Mouse (Mus musculus): ENCODE measurements around the gene Ptgis. TPM values are rescaled to one million over a fixed set of nuclear protein-coding genes. Genes with fewer than 3 reads are reported as not detected.

Ptgis gene
- polyA plus RNA-seq, 1 experiment from 2014 or later: 4.4 TPM

DNA sequence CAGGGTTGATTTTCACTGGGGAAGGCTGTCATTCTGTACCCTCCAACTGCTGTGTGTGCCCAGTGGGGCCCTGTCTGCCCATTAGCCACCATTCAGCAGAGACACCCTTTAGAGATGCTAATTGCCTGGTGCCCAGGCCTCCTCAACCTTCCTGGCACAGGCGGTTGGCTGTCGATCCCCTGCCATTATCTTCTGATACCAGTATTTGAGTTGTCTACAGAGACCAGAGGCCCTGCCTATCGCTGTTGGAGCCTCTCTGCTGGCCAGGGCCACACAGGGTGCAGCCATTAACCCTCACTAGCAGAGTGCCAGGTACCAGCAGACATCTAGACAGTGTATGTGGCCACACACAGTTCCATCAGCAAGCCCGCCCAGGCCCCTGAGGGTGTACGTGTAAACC lies 81.6 kb downstream of the Ptgis start:
- Histone ChIP-seq H3K27ac (no peak overlapping the region; the same call in 1 of the 2 replicates), H3K4me2 (no peak overlapping the region), H3K9ac (no peak overlapping the region), H3K27me3 (no peaks in the 10 kb centered on the region), H3K4me3 (no peak overlapping the region), H3K9me3 (replicated peaks) (no peaks in the 10 kb centered on the region; the same call in 1 of the 2 replicates), H3K4me1 (peaks cover 35% of the 10 kb centered on the region), H3K36me3 (ENCODE audit: poor library complexity, severe bottlenecking) (no peaks in the 10 kb centered on the region)
- peak; percentile 81 for ATAC-seq
- WGBS: 44% methylated on average over 5 of the region's 5 CpGs

DNA sequence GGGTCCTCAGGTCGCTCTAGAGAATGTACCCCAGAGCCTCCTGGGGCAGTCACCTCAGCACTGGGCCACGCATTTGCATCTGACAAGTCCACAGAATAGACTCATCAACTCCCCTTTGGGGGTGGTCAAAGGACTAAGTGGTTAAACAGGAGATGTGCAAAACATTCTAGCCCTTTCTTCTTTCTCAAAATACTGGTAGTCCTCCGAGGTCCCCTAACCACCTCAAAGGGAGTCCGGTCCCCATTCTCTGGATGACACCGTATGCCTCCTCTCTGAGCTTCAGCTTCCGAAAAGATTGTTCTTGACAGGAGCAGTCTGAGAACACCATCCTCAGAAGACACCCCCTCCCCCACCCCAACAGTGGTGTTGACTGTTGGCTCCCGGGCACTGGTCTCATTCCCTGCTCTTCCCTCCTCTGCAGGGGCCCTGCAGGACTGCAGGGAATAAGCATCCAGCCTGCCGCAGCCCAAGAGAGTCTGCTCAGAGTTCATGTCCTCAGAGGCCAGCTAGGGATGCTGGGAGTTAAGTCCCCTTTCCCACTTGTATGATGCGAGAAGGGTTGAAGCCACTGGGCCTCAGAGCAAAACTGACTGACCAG lies 84.2 kb downstream of the Ptgis start:
- no peak for ATAC-seq
- Histone ChIP-seq H3K36me3 (ENCODE audit: poor library complexity, severe bottlenecking) (no peaks in the 10 kb centered on the region), H3K9me3 (replicated peaks) (peaks cover 2% of the 10 kb centered on the region; the same call in 1 of the 2 replicates), H3K4me1 (peaks cover 28% of the 10 kb centered on the region), H3K4me2 (no peak overlapping the region), H3K9ac (no peak overlapping the region), H3K4me3 (no peak overlapping the region), H3K27ac (no peak overlapping the region), H3K27me3 (no peaks in the 10 kb centered on the region)
- WGBS: 41% methylated on average over 9 of the region's 9 CpGs

DNA sequence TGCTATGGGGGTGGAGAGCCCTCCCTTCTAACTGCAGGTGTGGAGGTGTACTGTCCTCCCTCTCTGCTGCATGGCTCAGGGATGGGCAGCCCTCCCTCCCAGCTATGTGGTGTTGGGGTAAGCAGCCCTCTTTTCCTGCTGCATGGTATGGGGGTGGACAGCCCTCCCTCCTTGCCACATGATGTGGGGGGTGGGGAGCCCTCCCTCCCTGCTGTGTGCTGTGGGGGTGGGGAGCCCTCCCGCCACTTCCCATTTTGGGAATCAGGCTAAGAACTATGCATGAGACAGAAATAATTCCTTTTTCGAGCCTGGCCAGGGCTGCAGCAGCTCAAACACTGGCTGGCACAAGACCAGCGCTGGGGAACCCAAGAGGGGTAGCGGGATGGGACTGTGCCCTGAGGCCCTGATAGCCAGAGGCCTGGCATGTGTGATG lies 84.8 kb downstream of the Ptgis start:
- Histone ChIP-seq H3K27ac (no peak overlapping the region), H3K9me3 (replicated peaks) (peaks cover 9% of the 10 kb centered on the region; the same call in 1 of the 2 replicates), H3K4me3 (no peak overlapping the region), H3K9ac (0 out of 2 replicates have a peak overlapping the region, but pooled peaks have one; percentile 4), H3K4me1 (peaks cover 28% of the 10 kb centered on the region), H3K36me3 (ENCODE audit: poor library complexity, severe bottlenecking) (no peaks in the 10 kb centered on the region), H3K27me3 (no peaks in the 10 kb centered on the region), H3K4me2 (no peak overlapping the region)
- WGBS: 38% methylated on average over 4 of the region's 4 CpGs
- ATAC-seq: no peak

DNA sequence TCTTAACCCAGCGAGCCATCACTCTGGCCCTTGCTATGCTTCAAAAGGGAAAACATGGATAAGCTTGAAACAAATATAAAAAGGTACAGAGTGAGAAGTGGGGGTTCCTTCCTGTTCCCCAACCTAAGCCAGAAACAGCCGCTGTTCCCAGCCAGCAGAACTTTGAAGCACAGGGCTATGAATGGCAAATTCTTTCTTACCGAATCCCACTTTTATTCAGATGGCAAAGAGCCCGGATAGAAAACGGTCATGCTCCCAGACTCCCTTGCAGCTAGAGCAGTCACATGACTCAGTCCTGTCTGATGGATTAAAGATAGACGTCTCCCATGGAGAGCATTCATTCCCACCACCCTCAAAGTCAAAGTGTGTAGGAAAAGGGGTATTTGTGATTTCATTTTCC lies 89.5 kb downstream of the Ptgis start:
- Histone ChIP-seq H3K36me3 (ENCODE audit: poor library complexity, severe bottlenecking) (no peaks in the 10 kb centered on the region), H3K9me3 (replicated peaks) (peaks cover 10% of the 10 kb centered on the region; the same call in 1 of the 2 replicates), H3K9ac (no peak overlapping the region), H3K4me3 (no peak overlapping the region), H3K27ac (no peak overlapping the region), H3K27me3 (no peaks in the 10 kb centered on the region), H3K4me2 (no peak overlapping the region), H3K4me1 (peaks cover 15% of the 10 kb centered on the region)
- ATAC-seq: no peak
- 91% methylated on average over 6 of the region's 6 CpGs for WGBS

DNA sequence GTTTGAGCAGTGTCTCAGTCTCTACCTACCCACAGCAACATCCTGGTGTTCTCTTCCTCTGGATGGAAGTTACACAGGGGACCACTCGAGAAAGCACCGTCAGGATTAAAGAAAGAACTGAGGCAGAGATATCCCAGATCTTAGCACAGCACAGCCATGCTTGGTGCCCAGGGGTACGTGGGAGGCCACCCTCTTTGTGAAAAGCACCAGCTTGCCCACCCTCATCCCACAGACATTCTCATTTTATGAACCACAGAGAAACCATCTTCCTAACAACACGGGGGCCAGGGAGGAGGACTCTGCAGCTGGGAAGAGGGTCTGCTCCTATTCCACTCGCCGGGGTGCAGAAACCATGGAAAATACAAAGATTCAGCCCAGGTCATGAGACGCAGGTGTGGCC lies 90.3 kb downstream of the Ptgis start:
- no peaks in the 10 kb centered on the region for H3K36me3 ChIP-seq (ENCODE audit: poor library complexity, severe bottlenecking)
- no peaks in the 10 kb centered on the region for H3K27me3 ChIP-seq
- no peak overlapping the region for H3K4me2 ChIP-seq
- WGBS: 93% methylated on average over 7 of the region's 7 CpGs
- no peak for ATAC-seq
- H3K4me1 ChIP-seq: peaks cover 15% of the 10 kb centered on the region
- H3K27ac ChIP-seq: no peak overlapping the region
- H3K9ac ChIP-seq: no peak overlapping the region
- H3K9me3 ChIP-seq (replicated peaks): peaks cover 10% of the 10 kb centered on the region; the same call in 1 of the 2 replicates
- H3K4me3 ChIP-seq: no peak overlapping the region

DNA sequence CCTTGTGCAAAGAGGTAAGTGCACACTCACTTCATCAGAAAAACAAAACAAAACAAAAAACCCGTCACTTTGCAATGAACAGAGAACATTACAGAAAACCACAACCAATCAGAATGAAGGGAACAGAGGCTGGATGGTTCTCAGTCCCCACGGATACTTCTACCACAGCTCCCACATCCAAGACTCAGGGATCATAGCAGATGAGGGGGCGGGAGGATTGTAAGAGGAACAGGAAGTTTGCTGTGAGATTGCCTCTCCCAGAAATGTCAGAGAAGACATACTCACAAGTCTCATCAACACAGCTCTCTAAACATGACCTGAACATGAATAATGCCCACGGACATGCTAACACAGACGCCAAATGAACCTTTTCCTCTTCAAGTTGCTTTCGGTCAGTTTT lies 91.4 kb downstream of the Ptgis start:
- Histone ChIP-seq H3K27me3 (no peaks in the 10 kb centered on the region; the same call in 1 of the 2 replicates), H3K27ac (no peak overlapping the region), H3K4me1 (peaks cover 25% of the 10 kb centered on the region), H3K9ac (no peak overlapping the region), H3K4me2 (no peak overlapping the region), H3K9me3 (replicated peaks) (peaks cover 10% of the 10 kb centered on the region; the same call in 1 of the 2 replicates), H3K36me3 (ENCODE audit: poor library complexity, severe bottlenecking) (no peaks in the 10 kb centered on the region), H3K4me3 (no peak overlapping the region)
- WGBS: 93% methylated on average over 6 of the region's 6 CpGs
- ATAC-seq: no peak

DNA sequence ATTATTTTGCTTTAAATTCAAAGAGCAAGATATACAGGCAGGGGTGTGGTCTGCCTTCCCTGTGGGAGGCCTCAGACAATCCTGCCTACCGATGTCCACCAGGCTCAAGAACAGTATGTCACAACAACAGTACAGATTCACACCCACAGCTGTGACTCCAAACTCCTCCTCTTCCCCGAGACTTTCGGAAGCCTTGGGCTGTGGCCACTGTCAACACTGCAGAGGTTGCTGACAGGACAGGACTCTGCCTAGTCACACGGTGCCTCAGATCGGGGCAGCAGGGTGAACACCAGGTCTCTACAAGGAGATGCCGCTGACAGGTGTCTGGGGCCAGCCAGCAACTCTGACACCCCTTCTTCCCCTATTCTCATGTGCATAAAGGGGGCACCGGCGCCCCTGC lies 92.7 kb downstream of the Ptgis start:
- Histone ChIP-seq H3K4me3 (no peak overlapping the region), H3K4me2 (no peak overlapping the region), H3K27me3 (no peaks in the 10 kb centered on the region; the same call in 1 of the 2 replicates), H3K36me3 (ENCODE audit: poor library complexity, severe bottlenecking) (no peaks in the 10 kb centered on the region), H3K27ac (no peak overlapping the region), H3K9ac (no peak overlapping the region), H3K9me3 (replicated peaks) (peaks cover 10% of the 10 kb centered on the region; the same call in 1 of the 2 replicates), H3K4me1 (peaks cover 29% of the 10 kb centered on the region)
- ATAC-seq: no peak
- 88% methylated on average over 8 of the region's 8 CpGs for WGBS

DNA sequence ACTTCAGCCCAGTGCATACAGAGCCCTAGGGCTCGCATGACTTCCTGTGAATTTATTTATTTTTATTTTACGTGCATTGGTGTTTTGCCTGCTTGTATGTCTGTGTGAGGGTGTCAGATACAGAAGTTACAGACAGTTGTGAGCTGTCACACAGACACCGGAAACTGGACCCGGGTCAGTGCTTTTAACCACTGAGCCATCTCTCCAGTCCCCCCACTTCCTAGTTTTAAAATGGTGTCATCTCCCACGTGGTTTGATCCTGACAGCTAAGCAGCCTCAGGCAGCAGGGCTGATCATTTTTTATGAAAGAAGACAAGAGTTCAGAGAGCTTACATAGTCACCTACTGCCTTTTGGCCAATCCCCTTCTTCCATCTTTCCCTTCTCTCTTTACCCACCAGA lies 94.5 kb downstream of the Ptgis start:
- Histone ChIP-seq H3K9me3 (replicated peaks) (peaks cover 5% of the 10 kb centered on the region; the same call in 1 of the 2 replicates), H3K27ac (no peak overlapping the region), H3K27me3 (no peaks in the 10 kb centered on the region; the same call in 1 of the 2 replicates), H3K4me2 (no peak overlapping the region), H3K4me1 (peaks cover 29% of the 10 kb centered on the region), H3K9ac (no peak overlapping the region), H3K36me3 (ENCODE audit: poor library complexity, severe bottlenecking) (no peaks in the 10 kb centered on the region), H3K4me3 (no peak overlapping the region)
- ATAC-seq: no peak
- 72% methylated on average over 5 of the region's 5 CpGs for WGBS

DNA sequence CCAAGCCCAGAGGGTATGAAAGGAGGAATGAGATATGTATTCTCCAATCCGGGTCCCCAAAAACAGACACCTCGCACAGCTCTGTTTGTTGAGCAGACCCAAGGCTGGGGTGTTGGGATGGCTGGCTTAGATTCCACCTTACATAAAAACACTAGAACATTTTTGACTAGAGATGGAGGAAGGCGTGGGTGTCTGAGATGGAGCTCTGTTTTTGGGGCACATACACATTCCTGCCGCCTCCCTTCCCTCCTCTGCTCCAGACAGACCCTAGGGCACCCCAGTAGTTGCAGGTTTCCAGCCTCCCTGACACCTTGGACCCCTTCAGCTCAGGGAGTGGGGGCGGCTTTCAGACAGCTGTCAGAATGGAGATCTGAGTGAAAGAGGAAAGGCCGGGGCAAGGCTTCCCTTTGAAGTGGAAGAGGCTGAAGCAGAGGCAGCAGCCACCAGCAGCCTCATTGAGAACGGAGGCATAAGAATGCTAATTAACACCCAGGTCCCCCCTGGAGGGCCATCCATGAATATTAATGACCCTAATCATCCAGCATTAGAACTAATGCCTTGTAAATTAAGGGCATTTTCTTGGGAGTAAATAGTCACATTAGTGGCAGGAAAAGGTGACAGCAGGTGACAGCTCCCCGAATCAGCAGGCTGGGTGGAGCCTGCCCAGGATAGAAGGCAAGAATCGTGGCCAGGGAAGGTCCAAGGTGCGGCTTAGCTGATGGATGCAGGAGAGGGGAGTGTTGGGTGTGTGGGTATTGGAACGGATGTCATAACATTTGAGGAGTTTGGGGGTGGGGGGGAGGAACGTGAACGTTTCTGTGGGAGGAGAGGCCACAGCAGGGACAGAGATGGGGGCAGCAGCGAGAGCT lies 95.7 kb downstream of the Ptgis start:
- no peaks in the 10 kb centered on the region for H3K36me3 ChIP-seq (ENCODE audit: poor library complexity, severe bottlenecking)
- H3K9ac ChIP-seq: 0 out of 2 replicates have a peak overlapping the region, but pooled peaks have one; percentile 21
- no peaks in the 10 kb centered on the region; the same call in 1 of the 2 replicates for H3K27me3 ChIP-seq
- peak overlapping the region; percentile 7; the same call in 1 of the 2 replicates for H3K4me2 ChIP-seq
- ATAC-seq: peak; percentile 41; the same call in 1 of the 2 replicates
- 10% methylated on average over 14 of the region's 14 CpGs for WGBS
- peaks cover 29% of the 10 kb centered on the region for H3K4me1 ChIP-seq
- H3K9me3 ChIP-seq (replicated peaks): no peaks in the 10 kb centered on the region
- peak overlapping the region; percentile 72 for H3K27ac ChIP-seq
- no peak overlapping the region for H3K4me3 ChIP-seq

DNA sequence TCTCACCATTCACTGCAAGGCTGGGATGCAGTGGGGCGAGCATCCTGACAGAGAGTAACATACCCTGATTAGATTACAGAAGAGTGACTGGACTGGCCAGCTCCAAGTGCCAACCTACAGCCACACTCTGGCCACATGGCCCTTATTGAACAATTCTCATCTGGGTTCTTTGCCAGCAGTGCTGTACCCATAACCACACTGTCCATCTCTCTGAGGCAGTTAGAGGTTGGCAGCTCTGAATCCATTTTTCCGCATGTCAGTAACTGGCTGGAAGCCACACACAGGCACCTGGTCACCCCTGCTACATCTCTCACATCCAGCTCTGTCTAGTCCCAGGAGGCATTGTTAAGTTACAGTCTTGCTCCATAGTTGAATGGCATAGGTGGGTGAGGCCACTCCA lies 96.5 kb downstream of the Ptgis start:
- 0 out of 2 replicates have a peak overlapping the region, but pooled peaks have one; percentile 6 for H3K27ac ChIP-seq
- H3K4me3 ChIP-seq: no peak overlapping the region
- ATAC-seq: no peak
- no peaks in the 10 kb centered on the region for H3K9me3 ChIP-seq (replicated peaks)
- 80% methylated on average over 2 of the region's 2 CpGs for WGBS
- no peaks in the 10 kb centered on the region for H3K36me3 ChIP-seq (ENCODE audit: poor library complexity, severe bottlenecking)
- no peaks in the 10 kb centered on the region; the same call in 1 of the 2 replicates for H3K27me3 ChIP-seq
- peaks cover 29% of the 10 kb centered on the region for H3K4me1 ChIP-seq
- H3K4me2 ChIP-seq: no peak overlapping the region
- H3K9ac ChIP-seq: no peak overlapping the region

DNA sequence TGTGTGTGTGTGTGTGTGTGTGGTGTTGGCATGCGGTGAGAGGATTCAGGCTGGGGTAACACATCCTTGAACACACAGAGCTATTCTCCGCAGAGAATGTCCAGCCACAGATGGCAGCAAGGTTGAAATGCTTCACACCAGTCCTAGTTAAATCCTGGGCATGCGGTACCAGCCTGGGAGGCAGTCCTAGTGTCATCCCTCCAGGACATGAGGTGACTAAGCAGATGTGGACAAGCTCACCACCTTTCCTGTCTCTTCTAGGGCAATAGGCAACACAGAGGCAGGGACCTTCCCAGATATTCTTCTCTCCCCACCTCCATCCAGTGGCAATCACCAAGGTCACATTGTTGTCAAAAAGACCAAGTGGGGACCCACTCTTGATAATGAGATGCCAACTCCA lies 98.1 kb downstream of the Ptgis start:
- no peaks in the 10 kb centered on the region; the same call in 1 of the 2 replicates for H3K27me3 ChIP-seq
- no peak overlapping the region for H3K4me3 ChIP-seq
- no peak overlapping the region for H3K4me2 ChIP-seq
- no peak overlapping the region for H3K27ac ChIP-seq
- H3K9ac ChIP-seq: no peak overlapping the region
- H3K4me1 ChIP-seq: peaks cover 31% of the 10 kb centered on the region
- ATAC-seq: no peak
- no peaks in the 10 kb centered on the region for H3K9me3 ChIP-seq (replicated peaks)
- no peaks in the 10 kb centered on the region for H3K36me3 ChIP-seq (ENCODE audit: poor library complexity, severe bottlenecking)
- WGBS: 100% methylated on average over 3 of the region's 3 CpGs

DNA sequence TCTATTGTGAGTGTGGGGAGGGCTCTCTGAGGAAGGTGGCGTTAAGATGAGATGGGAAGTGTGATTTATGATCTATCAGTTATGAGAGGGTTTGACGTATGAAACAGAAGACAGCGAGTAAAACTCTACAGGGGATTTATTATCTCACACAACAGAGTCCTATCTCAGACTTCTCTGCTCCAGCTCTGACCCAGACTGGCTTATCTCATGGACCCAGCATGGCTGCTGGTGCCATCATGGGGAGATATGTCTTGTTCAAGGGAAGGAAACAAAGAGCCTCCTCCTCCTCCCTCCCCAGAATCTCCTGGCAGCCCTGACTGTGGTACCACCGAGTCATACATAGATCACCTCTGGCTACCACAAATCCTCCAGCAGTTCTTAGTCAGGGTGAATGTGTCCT lies 98.6 kb downstream of the Ptgis start:
- H3K9me3 ChIP-seq (replicated peaks): no peaks in the 10 kb centered on the region
- no peaks in the 10 kb centered on the region for H3K36me3 ChIP-seq (ENCODE audit: poor library complexity, severe bottlenecking)
- no peak overlapping the region for H3K4me3 ChIP-seq
- H3K27me3 ChIP-seq: no peaks in the 10 kb centered on the region; the same call in 1 of the 2 replicates
- H3K27ac ChIP-seq: no peak overlapping the region
- no peak overlapping the region for H3K9ac ChIP-seq
- 83% methylated on average over 4 of the region's 4 CpGs for WGBS
- H3K4me2 ChIP-seq: no peak overlapping the region
- H3K4me1 ChIP-seq: peaks cover 36% of the 10 kb centered on the region
- no peak for ATAC-seq
